Mouse (Mus musculus): ENCODE results near the gene Gpr85. TPM values are rescaled to one million over a fixed set of nuclear protein-coding genes. Genes with fewer than 3 reads are reported as not detected.

Gene Gpr85
- polyA plus RNA-seq, 1 experiment from 2014 or later = 2.0 TPM

DNA sequence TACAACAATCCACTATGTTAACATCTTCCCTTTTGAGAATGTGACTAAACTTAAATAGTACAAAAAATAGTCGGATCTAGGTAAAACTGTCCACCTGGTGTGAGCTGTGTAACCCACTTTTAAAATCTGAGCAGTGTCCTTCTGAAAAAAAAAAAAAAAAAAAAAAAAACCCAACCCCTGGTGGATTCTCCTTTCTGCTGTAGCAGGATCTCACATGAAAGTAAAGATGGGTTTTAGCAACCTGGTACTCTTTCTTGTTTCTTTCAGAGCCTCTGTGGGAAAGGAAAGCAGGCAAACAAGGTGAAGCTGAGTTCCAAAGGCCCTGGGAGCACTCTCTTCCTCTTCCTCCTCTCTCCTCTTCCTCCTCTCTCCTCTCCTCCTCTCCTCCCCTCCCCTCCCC, 10.9 kb downstream of the Gpr85 start:
- Histone ChIP-seq H3K27me3 (ENCODE audit: control insufficient read depth, insufficient read depth, low read length) (no peaks in the 10 kb centered on the region), H3K9ac (ENCODE audit: low read length) (no peak overlapping the region), H3K9me3 (ENCODE audit: control insufficient read depth, low read length) (no peaks in the 10 kb centered on the region), H3K4me2 (replicated peaks; ENCODE audit: low read depth) (no peak overlapping the region), H3K4me3 (ENCODE audit: low read depth, low read length) (no peak overlapping the region), H3K36me3 (ENCODE audit: control insufficient read depth, insufficient read depth, low read length) (no peaks in the 10 kb centered on the region), H3K27ac (replicated peaks) (no peak overlapping the region), H3K4me1 (replicated peaks; ENCODE audit: control insufficient read depth, insufficient read depth) (no peaks in the 10 kb centered on the region)
- no peak for DNase-seq (ENCODE audit: low spot score)
- no peak for ATAC-seq (ENCODE audit: low FRiP score, low TSS enrichment)
- WGBS = 67% methylated on average over 1 of the region's 1 CpGs
- no peak for TF ChIP-seq CTCF (IDR thresholded peaks at IDR 0.05; ENCODE audit: low read depth)
- no peak for TF ChIP-seq EP300 (optimal IDR thresholded peaks at IDR 0.05)

GRCm38 (mm10) chr6:13816661-13817060, 23.1 kb downstream of the Gpr85 start:
- no peak overlapping the region for H3K9ac ChIP-seq (ENCODE audit: low read length)
- no peaks in the 10 kb centered on the region for H3K27me3 ChIP-seq (ENCODE audit: control insufficient read depth, insufficient read depth, low read length)
- H3K9me3 ChIP-seq (ENCODE audit: control insufficient read depth, low read length) = no peaks in the 10 kb centered on the region
- H3K4me1 ChIP-seq (replicated peaks; ENCODE audit: control insufficient read depth, insufficient read depth) = no peaks in the 10 kb centered on the region
- no peak overlapping the region for H3K4me3 ChIP-seq (ENCODE audit: low read depth, low read length)
- no peak for ATAC-seq (ENCODE audit: low FRiP score, low TSS enrichment)
- no peak for TF ChIP-seq CTCF (IDR thresholded peaks at IDR 0.05; ENCODE audit: low read depth)
- no peak for TF ChIP-seq EP300 (optimal IDR thresholded peaks at IDR 0.05)
- no peak overlapping the region for H3K27ac ChIP-seq (replicated peaks)
- H3K4me2 ChIP-seq (replicated peaks; ENCODE audit: low read depth) = no peak overlapping the region
- no peak for DNase-seq (ENCODE audit: low spot score)
- H3K36me3 ChIP-seq (ENCODE audit: control insufficient read depth, insufficient read depth, low read length) = no peaks in the 10 kb centered on the region

DNA sequence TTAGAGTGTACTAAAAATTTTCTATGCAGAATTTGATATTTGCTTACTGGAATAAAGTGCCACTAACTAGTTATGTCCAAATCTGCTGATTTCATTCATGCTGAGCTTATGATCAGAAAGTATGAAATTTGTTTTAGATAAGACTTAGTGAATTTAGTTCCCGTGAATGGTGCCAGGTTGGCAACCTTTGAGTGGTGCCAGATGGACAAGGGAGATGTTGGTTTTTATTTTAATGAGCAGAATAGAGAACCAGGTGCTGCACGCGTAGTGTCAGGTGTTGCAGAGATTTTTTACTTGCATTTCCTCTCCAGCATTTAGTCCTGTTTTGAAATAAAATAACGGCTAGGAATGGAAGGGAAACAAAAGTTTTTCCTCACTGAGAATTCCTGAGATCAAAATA, 27.6 kb downstream of the Gpr85 start:
- 59% methylated on average over 4 of the region's 4 CpGs for WGBS

GRCm38 (mm10) chr6:13800071-13800470, 39.7 kb downstream of the Gpr85 start:
- Histone ChIP-seq H3K36me3 (ENCODE audit: control insufficient read depth, insufficient read depth, low read length) (no peaks in the 10 kb centered on the region), H3K27me3 (ENCODE audit: control insufficient read depth, insufficient read depth, low read length) (no peaks in the 10 kb centered on the region), H3K9ac (ENCODE audit: low read length) (no peak overlapping the region), H3K9me3 (ENCODE audit: control insufficient read depth, low read length) (no peaks in the 10 kb centered on the region), H3K4me1 (replicated peaks; ENCODE audit: control insufficient read depth, insufficient read depth) (no peaks in the 10 kb centered on the region), H3K4me3 (ENCODE audit: low read depth, low read length) (no peak overlapping the region), H3K27ac (replicated peaks) (no peak overlapping the region), H3K4me2 (replicated peaks; ENCODE audit: low read depth) (no peak overlapping the region)
- DNase-seq (ENCODE audit: low spot score) = no peak
- no peak for TF ChIP-seq CTCF (IDR thresholded peaks at IDR 0.05; ENCODE audit: low read depth)
- 30% methylated on average over 7 of the region's 7 CpGs for WGBS
- ATAC-seq (ENCODE audit: low FRiP score, low TSS enrichment) = no peak

More for the DNA sequence above, 27.6 kb downstream of the Gpr85 start:
- Histone ChIP-seq H3K9ac (ENCODE audit: low read length) (no peak overlapping the region), H3K36me3 (ENCODE audit: control insufficient read depth, insufficient read depth, low read length) (no peaks in the 10 kb centered on the region), H3K4me2 (replicated peaks; ENCODE audit: low read depth) (no peak overlapping the region), H3K4me1 (replicated peaks; ENCODE audit: control insufficient read depth, insufficient read depth) (no peaks in the 10 kb centered on the region), H3K27ac (replicated peaks) (no peak overlapping the region), H3K27me3 (ENCODE audit: control insufficient read depth, insufficient read depth, low read length) (no peaks in the 10 kb centered on the region), H3K9me3 (ENCODE audit: control insufficient read depth, low read length) (no peaks in the 10 kb centered on the region), H3K4me3 (ENCODE audit: low read depth, low read length) (no peak overlapping the region)
- ATAC-seq (ENCODE audit: low FRiP score, low TSS enrichment) = no peak
- DNase-seq (ENCODE audit: low spot score) = no peak
- no peak for TF ChIP-seq EP300 (optimal IDR thresholded peaks at IDR 0.05)
- TF ChIP-seq CTCF (IDR thresholded peaks at IDR 0.05; ENCODE audit: low read depth) = no peak

DNA sequence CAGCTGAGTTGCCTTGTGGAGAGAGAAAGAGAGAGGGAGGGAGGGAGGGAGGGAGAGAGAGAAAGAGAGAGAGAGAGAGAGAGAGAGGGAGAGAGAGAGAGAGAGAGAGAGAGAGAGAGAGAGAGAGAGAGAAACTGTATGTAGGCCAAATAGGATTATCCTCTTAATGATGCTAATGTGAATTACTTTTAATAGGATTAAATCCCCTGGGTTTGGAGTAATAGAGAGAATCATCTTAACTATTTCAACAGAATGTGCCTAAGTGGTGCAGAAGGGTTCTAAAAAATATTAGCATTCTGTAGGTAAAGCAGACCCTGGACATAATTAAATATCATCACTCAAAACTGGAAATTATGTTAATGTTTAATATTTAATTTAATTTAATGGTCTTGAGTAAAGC, 42.4 kb downstream of the Gpr85 start:
- DNase-seq (ENCODE audit: low spot score) = no peak
- Histone ChIP-seq H3K27ac (replicated peaks) (no peak overlapping the region), H3K9ac (ENCODE audit: low read length) (no peak overlapping the region), H3K4me2 (replicated peaks; ENCODE audit: low read depth) (no peak overlapping the region), H3K27me3 (ENCODE audit: control insufficient read depth, insufficient read depth, low read length) (no peaks in the 10 kb centered on the region), H3K4me3 (ENCODE audit: low read depth, low read length) (no peak overlapping the region), H3K36me3 (ENCODE audit: control insufficient read depth, insufficient read depth, low read length) (no peaks in the 10 kb centered on the region), H3K4me1 (replicated peaks; ENCODE audit: control insufficient read depth, insufficient read depth) (no peaks in the 10 kb centered on the region), H3K9me3 (ENCODE audit: control insufficient read depth, low read length) (no peaks in the 10 kb centered on the region)
- no peak for ATAC-seq (ENCODE audit: low FRiP score, low TSS enrichment)
- TF ChIP-seq EP300 (optimal IDR thresholded peaks at IDR 0.05) = no peak
- no peak for TF ChIP-seq CTCF (IDR thresholded peaks at IDR 0.05; ENCODE audit: low read depth)

Other genes with a start within 250 kb of the Gpr85 start
- 17.7 TPM in 2 replicates for gene Tmem168, start 231.8 kb downstream of the Gpr85 start, polyA plus RNA-seq (2015; fragmentation: Nextera tagmentation; extraction: Ambion mirVana)
- gene Bmt2, start 162.0 kb downstream of the Gpr85 start, polyA plus RNA-seq (2015; fragmentation: Nextera tagmentation; extraction: Ambion mirVana) = 6.4 and 6.9 TPM in 2 replicates
- 112 and 113 TPM in 2 replicates for gene 2610001J05Rik, start 31.6 kb upstream of the Gpr85 start, polyA plus RNA-seq (2015; fragmentation: Nextera tagmentation; extraction: Ambion mirVana)

All from stomach, postnatal 0 days (tissue).